Mouse (Mus musculus) midbrain, postnatal 0 days (tissue): Measurements from ENCODE around the gene Nlrp5. TPM values are rescaled to one million over a fixed set of nuclear protein-coding genes. Genes with fewer than 3 reads are reported as not detected.
"Not testable (repeated sequence)": the region's sequence is repeated elsewhere in the genome, so short reads cannot be mapped to it uniquely, and the experiment has no call there.

Experiments
- ATAC-seq: fragments of 200-750 bp; cut with Nextera tagmentation; 2 replicates; pipeline ENCODE4 v1.8.0; 2017; ENCODE audit warnings: moderate number of reproducible peaks, mild to moderate bottlenecking, moderate TSS enrichment, moderate library complexity; ENCODE audit not compliant: low FRiP score
- DNase-seq: peaks from one replicate; pipeline ENCODE4 v3.0.0-alpha.2; 2015; ENCODE audit warnings: low spot score
- H3K27ac ChIP-seq: fragments of 300-500 bp; sonication (generic); 2 replicates; pipeline ENCODE4 v1.5.1; 2014; ENCODE audit warnings: low read depth, mild to moderate bottlenecking, low read length, mixed read lengths
- H3K27me3 ChIP-seq: fragments of 300-500 bp; sonication (generic); 2 replicates; pipeline ENCODE4 v1.6.1; 2014; ENCODE audit warnings: low read length, control low read depth, mixed read lengths; ENCODE audit not compliant: insufficient read depth
- H3K36me3 ChIP-seq: fragments of 300-500 bp; sonication (generic); 2 replicates; pipeline ENCODE4 v1.6.1; 2014; ENCODE audit warnings: low read length, control low read depth, mixed read lengths; ENCODE audit not compliant: insufficient read depth
- H3K4me1 ChIP-seq: fragments of 300-500 bp; sonication (generic); 2 replicates; pipeline ENCODE4 v1.6.1; 2014; ENCODE audit warnings: mild to moderate bottlenecking, control low read depth, antibody characterized with exemption, low read length, mixed read lengths; ENCODE audit not compliant: insufficient read depth
- H3K4me2 ChIP-seq: fragments of 300-500 bp; sonication (generic); 2 replicates; pipeline ENCODE4 v1.6.1; 2014; ENCODE audit warnings: low read depth, mild to moderate bottlenecking, low read length, mixed read lengths; ENCODE audit not compliant: poor library complexity, severe bottlenecking
- H3K4me3 ChIP-seq: fragments of 300-500 bp; sonication (generic); 2 replicates; pipeline ENCODE4 v1.5.1; 2014; ENCODE audit warnings: low read depth, mild to moderate bottlenecking, low read length, moderate library complexity
- H3K9ac ChIP-seq: fragments of 300-500 bp; sonication (generic); replicated peaks from 2 replicates; pipeline ENCODE4 v1.6.1; 2014; ENCODE audit warnings: mild to moderate bottlenecking, low read length, moderate library complexity, mixed read lengths; ENCODE audit not compliant: poor library complexity, severe bottlenecking
- H3K9me3 ChIP-seq: fragments of 300-500 bp; sonication (generic); 2 replicates; pipeline ENCODE4 v1.6.1; 2016; ENCODE audit warnings: low read length, control low read depth
- CTCF ChIP-seq: IDR thresholded peaks from 2 replicates; pipeline ENCODE4 v1.5.1; 2016; ENCODE audit warnings: antibody characterized with exemption, mild to moderate bottlenecking
- WGBS: fragments of 180-500 bp; shearing (Covaris S2); extraction: QIAGEN DNeasy Blood & Tissue Kit; methylation state at CpG from one replicate; pipeline ENCODE4 v1.1.7; 2014; 5-methylcytosine and 5-hydroxymethylcytosine counted together
- microRNA-seq: library from miRNA; unstranded; fragments of <30 nt; microRNA quantifications from one replicate; pipeline ENCODE4, GENCODE M21; 2016; ENCODE audit warnings: borderline number of aligned reads
- polyA plus RNA-seq: library from polyadenylated mRNA; unstranded; fragments of >200 nt; fragmentation: Nextera tagmentation; extraction: Ambion mirVana; gene quantifications from 2 replicates; pipeline ENCODE4 v1.2.1, GENCODE M21; 2015
- total RNA-seq: library from RNA; depleted of rRNA; stranded (reverse); fragments of >200 nt; gene quantifications from 2 replicates; pipeline ENCODE4 v1.2.3, GENCODE M21; 2014; rRNA removed

Nlrp5 gene
- not detected in 2 replicates for total RNA-seq
- polyA plus RNA-seq = not detected in 2 replicates

DNA sequence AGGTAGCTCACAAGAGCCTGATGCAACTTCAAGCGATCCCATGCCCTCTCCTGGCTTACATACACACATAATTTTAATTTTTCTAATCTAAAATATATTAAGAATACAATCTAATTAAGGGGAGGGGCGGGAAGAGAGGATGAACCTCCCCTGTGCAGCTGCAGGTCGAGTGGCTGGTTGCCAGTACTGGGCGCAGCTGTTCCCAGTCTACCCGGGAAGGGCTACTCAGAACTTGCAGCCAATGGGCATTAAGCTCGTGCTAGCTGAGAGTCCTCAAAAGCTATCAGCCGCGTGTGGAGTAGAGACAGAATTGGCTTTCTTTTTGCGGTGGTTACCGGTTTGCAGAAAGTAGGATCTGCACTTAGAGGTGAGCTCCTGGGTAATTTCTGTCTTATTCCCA lies at the start of gene Nlrp5:
TSS of gene Nlrp5 (plus strand) at position 301 of the 400 bp plus-strand sequence.
- H3K27me3 ChIP-seq = no peaks in the 10 kb centered on the region
- H3K27ac ChIP-seq = no peak within 1 kb of the TSS
- WGBS = 78% methylated on average over 10 of the region's 10 CpGs
- no peak within 1 kb of the TSS for H3K4me3 ChIP-seq
- H3K9me3 ChIP-seq = peaks cover 53% of the 10 kb centered on the region; the same call in 1 of the 2 replicates
- H3K4me1 ChIP-seq = no peaks in the 10 kb centered on the region
- no peak for ATAC-seq
- no peak within 1 kb of the TSS for H3K4me2 ChIP-seq
- no peaks in the 10 kb centered on the region for H3K36me3 ChIP-seq
- DNase-seq = no peak
- no peak for TF ChIP-seq CTCF
- H3K9ac ChIP-seq = no peak within 1 kb of the TSS

DNA sequence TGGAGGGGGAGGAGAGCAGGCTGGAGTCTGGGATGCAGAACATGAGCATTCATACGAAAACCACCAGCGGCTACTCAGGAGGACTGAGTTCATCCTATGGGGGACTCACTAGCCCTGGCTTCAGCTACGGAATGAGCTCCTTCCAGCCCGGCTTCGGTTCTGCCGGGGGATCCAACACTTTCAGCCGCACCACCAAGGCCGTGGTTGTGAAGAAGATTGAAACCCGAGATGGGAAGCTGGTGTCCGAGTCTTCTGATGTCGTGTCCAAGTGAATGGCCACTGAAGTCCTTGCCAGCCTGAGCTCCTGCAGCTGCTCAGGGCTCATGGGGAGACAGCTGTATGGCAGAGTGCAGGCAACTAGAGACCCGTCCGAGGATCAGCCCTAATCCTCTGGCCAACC lies 27.4 kb upstream of the Nlrp5 start:
- not testable (repeated sequence) for H3K4me1 ChIP-seq, DNase-seq, H3K36me3 ChIP-seq, H3K4me3 ChIP-seq, H3K27me3 ChIP-seq, H3K4me2 ChIP-seq, H3K27ac ChIP-seq, ATAC-seq, H3K9ac ChIP-seq
- 87% methylated on average over 12 of the region's 13 CpGs for WGBS
- peaks cover 28% of the 10 kb centered on the region; the same call in 1 of the 2 replicates for H3K9me3 ChIP-seq

DNA sequence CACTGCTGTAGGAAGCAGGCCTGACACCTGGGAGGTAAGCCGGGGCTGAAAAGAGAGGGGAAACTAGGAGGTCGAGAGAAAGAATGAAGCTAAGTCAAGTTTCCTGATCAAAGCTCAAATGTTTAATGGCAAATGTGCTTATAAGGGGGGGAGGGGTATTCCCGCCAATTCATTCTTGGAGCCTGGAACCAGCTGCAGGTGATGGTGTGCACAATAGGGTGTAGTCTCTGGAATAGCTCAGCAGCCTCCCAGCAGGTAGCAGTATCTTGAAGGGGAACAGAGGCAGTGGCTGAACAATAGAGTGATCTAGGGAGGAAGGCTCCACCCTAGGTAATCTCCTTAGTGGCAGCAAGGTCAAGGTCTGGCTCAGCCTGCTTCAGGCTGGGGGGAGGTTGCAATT lies 84.5 kb downstream of the Nlrp5 start:
- DNase-seq, H3K27ac ChIP-seq, H3K27me3 ChIP-seq, H3K36me3 ChIP-seq, ATAC-seq, H3K4me2 ChIP-seq, H3K9ac ChIP-seq, H3K4me3 ChIP-seq, H3K4me1 ChIP-seq: not testable (repeated sequence)
- WGBS = 73% methylated on average over 3 of the region's 3 CpGs
- peaks cover 37% of the 10 kb centered on the region for H3K9me3 ChIP-seq

DNA sequence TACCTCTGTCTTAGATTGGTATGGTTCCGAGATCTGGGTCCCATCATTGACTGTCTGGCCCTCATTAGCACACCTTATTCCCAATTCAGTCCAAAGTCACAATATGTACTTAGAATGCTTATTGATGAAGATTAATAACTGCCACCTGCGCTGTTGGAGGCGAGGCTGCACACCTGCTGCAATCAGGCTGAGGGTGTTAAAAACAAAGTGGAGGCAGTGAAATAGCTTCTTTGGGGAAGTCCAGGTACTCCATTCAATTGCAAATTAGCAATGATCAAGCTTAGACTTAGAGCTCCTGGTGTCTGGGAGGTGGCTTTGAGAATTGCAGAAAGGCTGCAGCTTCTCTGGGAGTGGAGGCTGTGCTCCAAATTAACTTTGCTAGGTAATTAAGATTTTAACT lies 85.1 kb downstream of the Nlrp5 start:
- H3K4me3 ChIP-seq, H3K27ac ChIP-seq, H3K4me1 ChIP-seq, DNase-seq, H3K36me3 ChIP-seq, ATAC-seq, H3K27me3 ChIP-seq, H3K9ac ChIP-seq, H3K4me2 ChIP-seq: not testable (repeated sequence)
- peaks cover 37% of the 10 kb centered on the region for H3K9me3 ChIP-seq
- WGBS = 55% methylated on average over 3 of the region's 3 CpGs

DNA sequence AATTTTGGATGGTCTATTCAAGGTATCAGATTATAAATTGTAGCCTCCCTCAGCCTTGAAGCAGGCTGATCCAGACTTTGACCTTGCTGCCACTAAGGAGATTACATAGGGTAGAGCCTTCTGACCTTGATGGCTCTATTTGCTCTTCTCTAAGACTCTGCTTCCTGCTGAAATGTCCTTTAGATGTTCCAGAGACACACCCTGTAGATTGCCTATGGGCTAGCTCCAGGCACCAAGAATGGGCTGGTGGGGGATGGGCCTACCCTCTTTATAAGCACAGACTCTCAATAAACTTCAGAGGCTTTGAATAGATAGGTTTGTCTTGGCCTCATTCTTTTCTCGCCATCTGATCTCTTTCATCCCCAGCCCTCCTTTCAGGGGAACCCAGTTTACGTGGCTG lies 87.2 kb downstream of the Nlrp5 start:
- H3K4me1 ChIP-seq, ATAC-seq, DNase-seq, H3K4me2 ChIP-seq, H3K27me3 ChIP-seq, H3K4me3 ChIP-seq, H3K9ac ChIP-seq, H3K36me3 ChIP-seq, H3K27ac ChIP-seq: not testable (repeated sequence)
- H3K9me3 ChIP-seq = peaks cover 21% of the 10 kb centered on the region
- WGBS = 60% methylated on average over 2 of the region's 2 CpGs

Small RNAs within 50 kb of the gene (microRNA-seq; reads per million reads assigned to microRNA genes)
- not detected for gene Gm25196

Other genes starting within 250 kb of the Nlrp5 start
- gene Gm10662, start 241.4 kb upstream of the Nlrp5 start, total RNA-seq = not detected in 2 replicates
- not detected in 2 replicates for gene Gm10662, start 241.4 kb upstream of the Nlrp5 start, polyA plus RNA-seq
- gene Vmn1r165, start 168.6 kb upstream of the Nlrp5 start, total RNA-seq = not detected in 2 replicates
- gene Vmn1r165, start 168.6 kb upstream of the Nlrp5 start, polyA plus RNA-seq = not detected in 2 replicates
- not detected in 2 replicates for gene Vmn1r166, start 134.2 kb upstream of the Nlrp5 start, total RNA-seq
- not detected in 2 replicates for gene Vmn1r166, start 134.2 kb upstream of the Nlrp5 start, polyA plus RNA-seq
- not detected in 2 replicates for gene Gm6902, start 107.0 kb upstream of the Nlrp5 start, total RNA-seq
- gene Gm6902, start 107.0 kb upstream of the Nlrp5 start, polyA plus RNA-seq = not detected in 2 replicates
- not detected in 2 replicates for gene Nlrp4e, start 84.7 kb upstream of the Nlrp5 start, total RNA-seq
- gene Nlrp4e, start 84.7 kb upstream of the Nlrp5 start, polyA plus RNA-seq = not detected in 2 replicates
- gene Vmn1r167, start 121.3 kb downstream of the Nlrp5 start, total RNA-seq = not detected in 2 replicates
- not detected in 2 replicates for gene Vmn1r167, start 121.3 kb downstream of the Nlrp5 start, polyA plus RNA-seq
- gene Vmn1r168, start 153.8 kb downstream of the Nlrp5 start, total RNA-seq = not detected in 2 replicates
- gene Vmn1r168, start 153.8 kb downstream of the Nlrp5 start, polyA plus RNA-seq = not detected in 2 replicates
- gene Vmn1r169, start 189.6 kb downstream of the Nlrp5 start, total RNA-seq = not detected in 2 replicates
- not detected in 2 replicates for gene Vmn1r169, start 189.6 kb downstream of the Nlrp5 start, polyA plus RNA-seq
- gene Vmn1r170, start 220.3 kb downstream of the Nlrp5 start, total RNA-seq = not detected in 2 replicates
- not detected in 2 replicates for gene Vmn1r170, start 220.3 kb downstream of the Nlrp5 start, polyA plus RNA-seq
- gene Vmn1r171, start 244.8 kb downstream of the Nlrp5 start, total RNA-seq = not detected in 2 replicates
- gene Vmn1r171, start 244.8 kb downstream of the Nlrp5 start, polyA plus RNA-seq = not detected in 2 replicates